Mouse (Mus musculus) erythroblast, embryonic 14.5 days (primary cell): Measurements from ENCODE around the gene Zdhhc7.

Experiments
- GATA1 ChIP-seq: IDR thresholded peaks from 2 replicates; pipeline ENCODE4 v1.6.1; 2012; ENCODE audit warnings: low read length, inconsistent platforms, mixed read lengths
- TAL1 ChIP-seq: IDR thresholded peaks from 3 replicates; pipeline ENCODE4 v1.6.1; 2012; ENCODE audit warnings: low read length, inconsistent platforms, mixed read lengths

DNA sequence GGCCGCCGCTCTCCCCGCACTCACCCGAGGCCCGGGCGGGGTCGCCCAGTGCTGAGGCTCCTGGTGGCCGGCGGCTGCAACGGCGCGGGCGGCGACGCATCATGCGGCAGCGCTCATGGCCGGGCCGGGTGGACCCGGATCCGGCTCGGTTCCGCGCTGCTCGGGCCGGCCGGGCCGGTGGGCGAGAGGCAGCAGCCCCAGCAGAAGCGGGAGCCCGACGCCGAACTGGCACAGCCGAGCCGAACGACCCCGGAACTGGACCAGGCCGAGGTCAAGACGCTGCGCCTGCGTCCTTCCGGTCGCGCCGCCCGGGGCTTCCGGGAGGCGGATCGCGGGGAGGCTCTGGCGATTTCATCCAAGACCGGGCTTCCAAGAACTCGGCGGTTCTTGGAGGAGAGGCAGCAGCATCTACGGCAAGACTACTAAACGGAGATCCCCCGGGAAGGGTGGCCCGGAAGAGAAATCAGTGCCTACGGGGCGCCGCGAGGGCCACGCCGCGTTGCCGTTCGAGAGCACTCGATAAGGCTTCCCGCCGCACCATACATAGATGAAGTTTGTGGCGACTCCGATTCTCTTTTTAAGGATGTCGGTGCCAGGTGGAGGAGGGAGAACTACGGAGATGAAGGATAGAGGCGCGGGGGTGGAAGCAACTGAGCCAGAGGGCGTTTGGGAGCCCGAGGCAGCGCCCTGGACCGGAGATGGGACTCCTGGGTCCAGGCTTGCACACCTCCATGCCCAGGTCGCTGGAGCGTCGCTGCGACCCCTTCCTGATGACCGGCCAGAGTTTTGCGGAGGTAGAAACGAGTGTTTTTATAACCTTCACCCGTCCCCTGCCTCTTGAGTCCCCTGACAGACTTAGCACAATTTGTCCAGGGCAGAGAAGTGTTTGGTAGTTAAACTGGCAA, at the start of gene Zdhhc7:
- TF ChIP-seq GATA1 (peak; percentile 23; the same call in 1 of the 2 replicates), TAL1 (no peak)
